Mouse (Mus musculus) left cerebral cortex, adult 6 months (tissue): ENCODE results near the gene 1700029I15Rik. TPM values are rescaled to one million over a fixed set of nuclear protein-coding genes. Genes with fewer than 3 reads are reported as not detected.

Experiments
- long read RNA-seq, 2 experiments: library from polyadenylated mRNA; unstranded; transcript quantifications; one replicate each; pipeline ENCODE4 v2.0.0; 2019 to 2020
- polyA plus RNA-seq: library from polyadenylated mRNA; unstranded; fragments of <200 nt; fragmentation: Nextera tagmentation; gene quantifications from 2 replicates; pipeline ENCODE4 v1.2.3, GENCODE M21; 2021

Gene 1700029I15Rik
- polyA plus RNA-seq, result 0.58 and 1.0 TPM in 2 replicates
- long read RNA-seq, experiment 1, partial matches to known transcripts, result 0 of 1 reads
- long read RNA-seq, experiment 1, other reads (novel, unspliced or antisense), result 0 of 1 reads
- long read RNA-seq, experiment 2, partial matches to known transcripts, result 0 of 1 reads
- long read RNA-seq, experiment 2, other reads (novel, unspliced or antisense), result 0 of 1 reads

DNA sequence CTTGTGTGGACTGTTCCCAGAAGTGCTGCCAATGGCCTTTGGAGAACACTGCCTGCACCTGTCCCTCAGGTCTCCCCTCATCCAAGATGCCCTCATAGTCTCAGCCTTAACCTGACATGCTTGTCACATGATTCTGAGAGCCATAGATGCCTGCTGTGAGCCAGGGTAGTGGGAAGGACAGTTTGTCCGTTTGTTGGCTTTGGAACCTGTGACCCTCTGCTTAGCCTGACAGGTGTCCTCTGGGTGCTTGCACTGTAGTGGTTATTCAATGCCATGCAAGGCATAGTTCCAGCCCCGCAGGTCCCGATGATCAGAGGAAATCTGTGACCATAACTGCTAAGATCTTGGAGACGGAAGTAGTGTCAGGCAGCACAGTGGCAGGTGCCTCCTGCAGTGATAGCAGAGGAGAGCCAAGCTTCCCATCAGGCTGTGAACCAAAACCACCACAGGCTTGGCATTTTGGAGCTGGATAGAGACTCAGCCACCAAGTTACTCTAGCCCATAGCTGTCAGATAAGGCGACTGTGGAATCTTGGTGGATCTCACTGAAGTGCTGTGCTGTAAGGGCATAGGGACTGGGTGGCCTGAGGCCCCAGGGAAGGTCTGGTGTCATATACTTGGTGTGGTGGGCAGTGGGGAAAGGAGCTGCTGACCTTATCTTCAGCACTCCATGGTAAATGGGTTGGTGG is at the start of gene 1700029I15Rik:
Gene 1700029I15Rik (plus strand): TSS at position 638 of the 688 bp plus-strand sequence.

GRCm38 (mm10) chr2:92374514-92374913 is 7.8 kb upstream of the 1700029I15Rik start, which contains the start of the genes Pex16 and Large2:
Gene Pex16, plus strand, starts transcription at chr2:92374676.
Gene Large2, minus strand, starts transcription at chr2:92374869.

GRCm38 (mm10) chr2:92401091-92401561 is 18.8 kb downstream of the 1700029I15Rik start, which contains the start of gene Mapk8ip1:
Gene Mapk8ip1, minus strand, starts transcription at chr2:92401263.

GRCm38 (mm10) chr2:92433578-92434374 is 51.4 kb downstream of the 1700029I15Rik start, which contains the start of gene Cry2:
Gene Cry2, minus strand, starts transcription at chr2:92434043.

Other genes starting within 250 kb of the 1700029I15Rik start
- gene Pex16, start 7.9 kb upstream of the 1700029I15Rik start, polyA plus RNA-seq, result 31.7 and 37.1 TPM in 2 replicates
- gene Large2, start 7.7 kb upstream of the 1700029I15Rik start, polyA plus RNA-seq, result 0.14 TPM in 1 of 2 replicates, not detected in the other
- 25.3 and 101 TPM in 2 replicates for gene Mapk8ip1, start 18.7 kb downstream of the 1700029I15Rik start, polyA plus RNA-seq
- gene Cry2, start 51.5 kb downstream of the 1700029I15Rik start, polyA plus RNA-seq, result 58.9 and 62.5 TPM in 2 replicates
- 4.4 and 7.2 TPM in 2 replicates for gene Slc35c1, start 78.0 kb downstream of the 1700029I15Rik start, polyA plus RNA-seq
- 59.7 and 142 TPM in 2 replicates for gene Chst1, start 217.2 kb downstream of the 1700029I15Rik start, polyA plus RNA-seq